Mouse (Mus musculus): Measurements from ENCODE around the gene Aif1. TPM values are rescaled to one million over a fixed set of nuclear protein-coding genes. Genes with fewer than 3 reads are reported as not detected.

Gene Aif1
- polyA plus RNA-seq, 1 experiment: 10.2 TPM

GRCm38 (mm10) chr17:35190096-35190495 lies 14.2 kb upstream of the Aif1 start:
- H3K27me3 ChIP-seq (ENCODE audit: control insufficient read depth, insufficient read depth, low read length): no peaks in the 10 kb centered on the region
- H3K27ac ChIP-seq (ENCODE audit: insufficient read depth, low read length): peak overlapping the region; percentile 89
- DNase-seq (ENCODE audit: low read depth in 1 of 2, low spot score in 2 of 2): peak in 1 of 2 experiments; percentile 55
- peaks cover 1% of the 10 kb centered on the region; the same call in 1 of the 2 replicates for H3K36me3 ChIP-seq (ENCODE audit: control insufficient read depth, insufficient read depth, low read length)
- H3K4me1 ChIP-seq (ENCODE audit: control insufficient read depth, insufficient read depth, insufficient read length): peaks cover 51% of the 10 kb centered on the region; the same call in 1 of the 2 replicates
- H3K4me3 ChIP-seq (ENCODE audit: extremely low read depth, insufficient read depth, insufficient read length): no peak overlapping the region
- TF ChIP-seq CTCF (IDR thresholded peaks at IDR 0.05; ENCODE audit: extremely low read depth, insufficient read depth, insufficient read length, insufficient replicate concordance): no peak
- peak; percentile 5 for TF ChIP-seq POLR2A (IDR thresholded peaks at IDR 0.05; ENCODE audit: low read depth, low read length)
- 11% methylated on average over 4 of the region's 4 CpGs for WGBS

GRCm38 (mm10) chr17:35189186-35189585 lies 13.3 kb upstream of the Aif1 start:
- no peaks in the 10 kb centered on the region for H3K36me3 ChIP-seq (ENCODE audit: control insufficient read depth, insufficient read depth, low read length)
- H3K4me3 ChIP-seq (ENCODE audit: extremely low read depth, insufficient read depth, insufficient read length): no peak overlapping the region
- DNase-seq (ENCODE audit: low read depth in 1 of 2, low spot score in 2 of 2): peak in 1 of 2 experiments; percentile 37
- TF ChIP-seq CTCF (IDR thresholded peaks at IDR 0.05; ENCODE audit: extremely low read depth, insufficient read depth, insufficient read length, insufficient replicate concordance): no peak
- peak; percentile 34; the same call in 1 of the 2 replicates for TF ChIP-seq POLR2A (IDR thresholded peaks at IDR 0.05; ENCODE audit: low read depth, low read length)
- H3K27ac ChIP-seq (ENCODE audit: insufficient read depth, low read length): peak overlapping the region; percentile 89
- no peaks in the 10 kb centered on the region for H3K27me3 ChIP-seq (ENCODE audit: control insufficient read depth, insufficient read depth, low read length)
- H3K4me1 ChIP-seq (ENCODE audit: control insufficient read depth, insufficient read depth, insufficient read length): peaks cover 56% of the 10 kb centered on the region; the same call in 1 of the 2 replicates
- 0% methylated on average over 1 of the region's 1 CpGs for WGBS

GRCm38 (mm10) chr17:35187959-35188610 lies 12.2 kb upstream of the Aif1 start, which contains the start of gene Lst1:
TSS of gene Lst1 (minus strand) at chr17:35188439.
- peak within 1 kb of the TSS; percentile 31; the same call in 1 of the 2 replicates for H3K4me3 ChIP-seq (ENCODE audit: extremely low read depth, insufficient read depth, insufficient read length)
- peaks cover 50% of the 10 kb centered on the region; the same call in 1 of the 2 replicates for H3K4me1 ChIP-seq (ENCODE audit: control insufficient read depth, insufficient read depth, insufficient read length)
- TF ChIP-seq CTCF (IDR thresholded peaks at IDR 0.05; ENCODE audit: extremely low read depth, insufficient read depth, insufficient read length, insufficient replicate concordance): no peak
- TF ChIP-seq POLR2A (IDR thresholded peaks at IDR 0.05; ENCODE audit: low read depth, low read length): no peak
- H3K36me3 ChIP-seq (ENCODE audit: control insufficient read depth, insufficient read depth, low read length): no peaks in the 10 kb centered on the region
- peak in 1 of 2 experiments; percentile 40 for DNase-seq (ENCODE audit: low read depth in 1 of 2, low spot score in 2 of 2)
- no peaks in the 10 kb centered on the region for H3K27me3 ChIP-seq (ENCODE audit: control insufficient read depth, insufficient read depth, low read length)
- peak within 1 kb of the TSS; percentile 89 for H3K27ac ChIP-seq (ENCODE audit: insufficient read depth, low read length)
- 26% methylated on average over 7 of the region's 7 CpGs for WGBS

GRCm38 (mm10) chr17:35187345-35187744 lies 11.5 kb upstream of the Aif1 start:
- DNase-seq (ENCODE audit: low read depth in 1 of 2, low spot score in 2 of 2): no peak
- no peak for TF ChIP-seq POLR2A (IDR thresholded peaks at IDR 0.05; ENCODE audit: low read depth, low read length)
- no peak for TF ChIP-seq CTCF (IDR thresholded peaks at IDR 0.05; ENCODE audit: extremely low read depth, insufficient read depth, insufficient read length, insufficient replicate concordance)
- no peaks in the 10 kb centered on the region for H3K36me3 ChIP-seq (ENCODE audit: control insufficient read depth, insufficient read depth, low read length)
- peak overlapping the region; percentile 16; the same call in 1 of the 2 replicates for H3K4me3 ChIP-seq (ENCODE audit: extremely low read depth, insufficient read depth, insufficient read length)
- peak overlapping the region; percentile 89 for H3K27ac ChIP-seq (ENCODE audit: insufficient read depth, low read length)
- WGBS: 69% methylated on average over 4 of the region's 4 CpGs
- no peaks in the 10 kb centered on the region for H3K27me3 ChIP-seq (ENCODE audit: control insufficient read depth, insufficient read depth, low read length)
- H3K4me1 ChIP-seq (ENCODE audit: control insufficient read depth, insufficient read depth, insufficient read length): peaks cover 46% of the 10 kb centered on the region; the same call in 1 of the 2 replicates

- peak in 1 of 2 experiments; percentile 72 for DNase-seq (ENCODE audit: low read depth in 1 of 2, low spot score in 2 of 2)
- H3K4me1 ChIP-seq (ENCODE audit: control insufficient read depth, insufficient read depth, insufficient read length): peaks cover 43% of the 10 kb centered on the region; the same call in 1 of the 2 replicates
- no peaks in the 10 kb centered on the region for H3K27me3 ChIP-seq (ENCODE audit: control insufficient read depth, insufficient read depth, low read length)
- H3K27ac ChIP-seq (ENCODE audit: insufficient read depth, low read length): peak overlapping the region; percentile 73
- no peak for TF ChIP-seq CTCF (IDR thresholded peaks at IDR 0.05; ENCODE audit: extremely low read depth, insufficient read depth, insufficient read length, insufficient replicate concordance)
- peak; percentile 40; the same call in 1 of the 2 replicates for TF ChIP-seq POLR2A (IDR thresholded peaks at IDR 0.05; ENCODE audit: low read depth, low read length)
- peak overlapping the region; percentile 40 for H3K4me3 ChIP-seq (ENCODE audit: extremely low read depth, insufficient read depth, insufficient read length)
- 1% methylated on average over 4 of the region's 4 CpGs for WGBS
- no peaks in the 10 kb centered on the region for H3K36me3 ChIP-seq (ENCODE audit: control insufficient read depth, insufficient read depth, low read length)
Observed at GRCm38 (mm10) chr17:35186681-35187080, 10.8 kb upstream of the Aif1 start.

GRCm38 (mm10) chr17:35185639-35186611 lies 10.1 kb upstream of the Aif1 start:
- no peak; the same call in 1 of the 2 replicates for TF ChIP-seq POLR2A (IDR thresholded peaks at IDR 0.05; ENCODE audit: low read depth, low read length)
- no peak for TF ChIP-seq CTCF (IDR thresholded peaks at IDR 0.05; ENCODE audit: extremely low read depth, insufficient read depth, insufficient read length, insufficient replicate concordance)
- DNase-seq (ENCODE audit: low read depth in 1 of 2, low spot score in 2 of 2): peak; percentile 67 to 82
- peaks cover 43% of the 10 kb centered on the region; the same call in 1 of the 2 replicates for H3K4me1 ChIP-seq (ENCODE audit: control insufficient read depth, insufficient read depth, insufficient read length)

More at GRCm38 (mm10) chr17:35185639-35186611, 10.1 kb upstream of the Aif1 start:
- Histone ChIP-seq H3K27ac (ENCODE audit: insufficient read depth, low read length) (peak overlapping the region; percentile 89), H3K27me3 (ENCODE audit: control insufficient read depth, insufficient read depth, low read length) (no peaks in the 10 kb centered on the region), H3K4me3 (ENCODE audit: extremely low read depth, insufficient read depth, insufficient read length) (peak overlapping the region; percentile 40; the same call in 1 of the 2 replicates), H3K36me3 (ENCODE audit: control insufficient read depth, insufficient read depth, low read length) (no peaks in the 10 kb centered on the region)
- under 1% methylated on average over 17 of the region's 18 CpGs for WGBS
